7 mouse cellular contexts compared by ENCODE assay signal in genomic region chr11:63969205-63969910, GRCm38 (mm10). TPM values are rescaled to one million over a fixed set of nuclear protein-coding genes. Genes with fewer than 3 reads are reported as not detected.
DNase-seq lines count a peak whose midpoint lies in the region; TF ChIP-seq lines count a peak whose summit lies in the region.

No protein-coding gene starts in this region.

- TF ChIP-seq POLR2A in MEL (IDR thresholded peaks at IDR 0.05; ENCODE audit: control insufficient read depth in 1 of 2, insufficient read depth in 1 of 2, low read depth in 1 of 2, low read length in 2 of 2, poor library complexity in 1 of 2) = no peak; a peak in 1 of 4 replicates
- no peak for TF ChIP-seq POLR2A in bone marrow, adult 2 months (IDR thresholded peaks at IDR 0.05; ENCODE audit: borderline replicate concordance, control insufficient read depth, low read depth, low read length)

- no peaks in the 10 kb centered on the region for H3K79me2 ChIP-seq in MEL (ENCODE audit: control insufficient read depth, insufficient read depth, low read length, poor library complexity)

- peak in 1 of 2 experiments; percentile 75; a peak in 2 of 4 replicates for TF ChIP-seq EP300 in MEL (IDR thresholded peaks at IDR 0.05; ENCODE audit: low read depth in 1 of 2, low read length in 2 of 2)

- H3K4me3 ChIP-seq in MEL (ENCODE audit: control insufficient read depth in 1 of 2, insufficient read depth in 1 of 2, low read depth in 2 of 2, low read length in 2 of 2) = no peak overlapping the region
- H3K4me3 ChIP-seq in bone marrow, adult 2 months (replicated peaks; ENCODE audit: control insufficient read depth, low read depth, low read length) = no peak overlapping the region
- no peak overlapping the region for H3K4me3 ChIP-seq in midbrain, embryonic 10.5 days

- WGBS in bone marrow, adult 2 months = 73% methylated on average over 11 of the region's 11 CpGs
- WGBS in midbrain, embryonic 10.5 days = 28% methylated on average over 11 of the region's 11 CpGs

- no peak for TF ChIP-seq CTCF in MEL (IDR thresholded peaks at IDR 0.05 in 2 of 3, conservative IDR thresholded peaks at IDR 0.05 in 1 of 3; ENCODE audit: control insufficient read depth in 1 of 3, insufficient read depth in 1 of 3, low read depth in 2 of 3, low read length in 3 of 3, poor library complexity in 1 of 3, severe bottlenecking in 1 of 3)
- no peak for TF ChIP-seq CTCF in bone marrow, adult 2 months (IDR thresholded peaks at IDR 0.05; ENCODE audit: control insufficient read depth, insufficient read depth, low read length)

- peak; percentile 56 for DNase-seq in MEL (ENCODE audit: low read depth, low spot score)
- peak; percentile 51 to 57 for DNase-seq in kidney, adult 8-10 months
- DNase-seq in midbrain, embryonic 10.5 days (ENCODE audit: low spot score) = peak; percentile 27
- DNase-seq in gastrocnemius, postnatal 25 days = no peak
- DNase-seq in spleen, postnatal 4 days (ENCODE audit: low spot score in 2 of 2) = no peak
- no peak for DNase-seq in heart, postnatal 25 days (ENCODE audit: low spot score)

- TF ChIP-seq RAD21 in MEL (IDR thresholded peaks at IDR 0.05; ENCODE audit: low read depth, low read length) = no peak

- H3K36me3 ChIP-seq in MEL (ENCODE audit: control insufficient read depth in 1 of 2, insufficient read depth in 2 of 2, low read length in 2 of 2) = peaks cover 4 to 24% of the 10 kb centered on the region in 2 experiments
- peaks cover 29% of the 10 kb centered on the region for H3K36me3 ChIP-seq in midbrain, embryonic 10.5 days

- peaks cover 21 to 24% of the 10 kb centered on the region in 2 experiments for H3K4me1 ChIP-seq in MEL (ENCODE audit: control insufficient read depth in 1 of 2, insufficient read depth in 2 of 2, low read length in 2 of 2)
- no peaks in the 10 kb centered on the region; the same call in none of the 2 replicates for H3K4me1 ChIP-seq in bone marrow, adult 2 months (ENCODE audit: control insufficient read depth, insufficient read depth, low read length)
- H3K4me1 ChIP-seq in midbrain, embryonic 10.5 days = peaks cover 27% of the 10 kb centered on the region

- H3K9ac ChIP-seq in MEL (ENCODE audit: control insufficient read depth, low read depth, low read length, poor library complexity, severe bottlenecking) = peak overlapping the region; percentile 7; the same call in 1 of the 2 replicates

- H3K9me3 ChIP-seq in MEL (replicated peaks; ENCODE audit: insufficient read depth, low read length) = no peaks in the 10 kb centered on the region
- no peaks in the 10 kb centered on the region for H3K9me3 ChIP-seq in midbrain, embryonic 10.5 days (replicated peaks)

- peak overlapping the region; percentile 83 for H3K27ac ChIP-seq in MEL (ENCODE audit: control insufficient read depth, low read depth, low read length)
- peak overlapping the region; percentile 31; the same call in 1 of the 2 replicates for H3K27ac ChIP-seq in bone marrow, adult 2 months (ENCODE audit: control insufficient read depth, insufficient read depth, low read depth, low read length, poor library complexity)
- H3K27ac ChIP-seq in midbrain, embryonic 10.5 days (replicated peaks) = peak overlapping the region; percentile 82

- intact Hi-C loops in heart, postnatal 25 days (cut with DNase I) = no loop called here

- no peaks in the 10 kb centered on the region for H3K27me3 ChIP-seq in MEL (ENCODE audit: control insufficient read depth in 1 of 2, insufficient read depth in 2 of 2, low read length in 2 of 2)
- H3K27me3 ChIP-seq in midbrain, embryonic 10.5 days (ENCODE audit: low read depth, poor library complexity, severe bottlenecking) = no peaks in the 10 kb centered on the region; the same call in 1 of the 2 replicates

TF ChIP-seq in MEL, 35 proteins besides CTCF, POLR2A, EP300 and RAD21:
- 0 out of 2 replicates have a peak, but pooled peaks have one; percentile 33 for TF ChIP-seq MYB (IDR thresholded peaks at IDR 0.05; ENCODE audit: low read depth, low read length)
- 0 out of 2 replicates have a peak, but pooled peaks have one; percentile 11 for TF ChIP-seq ETS1 (IDR thresholded peaks at IDR 0.05; ENCODE audit: low read depth, low read length)
- 0 out of 2 replicates have a peak, but pooled peaks have one; percentile 22 for TF ChIP-seq MXI1 (IDR thresholded peaks at IDR 0.05; ENCODE audit: low read depth, low read length)
- TF ChIP-seq TCF12 (IDR thresholded peaks at IDR 0.05; ENCODE audit: low read depth, low read length) = peak; percentile 52
- TF ChIP-seq HCFC1 (IDR thresholded peaks at IDR 0.05; ENCODE audit: low read depth, low read length) = no peak

RNA-seq across cellular contexts. Expression of gene Hs3st3b1, which starts 47.3 kb away (rescaled TPM):
- total RNA-seq in MEL (2012; rRNA removed) = not detected in 2 replicates
- polyA plus RNA-seq in MEL (2012; ENCODE audit: insufficient read depth in 1 of 2, insufficient read length in 2 of 2, low read depth in 1 of 2, low replicate concordance in 2 of 2, missing spikeins in 1 of 2) = not detected
- polyA plus RNA-seq in bone marrow, adult 2 months (2011; ENCODE audit: insufficient read depth, insufficient read length, low replicate concordance, missing spikeins) = 0.30 and 0.40 TPM in 2 replicates
- 15.6 and 19.4 TPM in 2 replicates for polyA plus RNA-seq in midbrain, embryonic 10.5 days (2016; fragmentation: Nextera tagmentation; extraction: Ambion mirVana)
- total RNA-seq in gastrocnemius, postnatal 25 days (2021) = under 1 TPM; 0.49 to 0.67 TPM
- 1 to 10 TPM in 1 of 2 experiments, under 1 TPM in 1; 0.92 to 1.1 TPM for total RNA-seq in heart, postnatal 25 days (2021)

Comparison
In these comparisons a context has a peak if more than half of its experiments do, and no peak if none do; other contexts are left out.
1. DNase-seq: peak in MEL (single experiment), kidney, adult 8-10 months (2 of 2) and midbrain, embryonic 10.5 days (single experiment); none in gastrocnemius, postnatal 25 days (single experiment), spleen, postnatal 4 days (0 of 2) and heart, postnatal 25 days (single experiment).
2. H3K27ac ChIP-seq: peak in every context shown above with its lines; median percentile 83 in MEL; 82 in midbrain, embryonic 10.5 days; 31 in bone marrow, adult 2 months.